Mouse (Mus musculus) limb, embryonic 12.5 days (tissue): ENCODE measurements around the gene Fam199x. TPM values are rescaled to one million over a fixed set of nuclear protein-coding genes. Genes with fewer than 3 reads are reported as not detected.
A peak's percentile ranks its signal among the peaks of the same experiment; 100 is the strongest.

Experiments
- ATAC-seq: fragments of 200-750 bp; cut with Nextera tagmentation; 2 replicates; pipeline ENCODE4 v1.8.0; 2017; ENCODE audit warnings: low read depth, moderate TSS enrichment; ENCODE audit not compliant: insufficient number of reproducible peaks, insufficient read depth, low FRiP score, low TSS enrichment
- H3K27ac ChIP-seq: fragments of 300-500 bp; sonication (generic); 2 replicates; pipeline ENCODE4 v1.5.1; 2016; ENCODE audit warnings: mild to moderate bottlenecking, moderate library complexity
- H3K27me3 ChIP-seq: fragments of 300-500 bp; sonication (generic); 2 replicates; pipeline ENCODE4 v1.6.1; 2016; ENCODE audit warnings: mild to moderate bottlenecking, moderate library complexity
- H3K36me3 ChIP-seq: fragments of 300-500 bp; sonication (generic); 2 replicates; pipeline ENCODE4 v1.6.1; 2016; ENCODE audit warnings: mild to moderate bottlenecking, moderate library complexity
- H3K4me1 ChIP-seq: fragments of 300-500 bp; sonication (generic); replicated peaks from 2 replicates; pipeline ENCODE4 v1.6.1; 2016
- H3K4me2 ChIP-seq: fragments of 300-500 bp; sonication (generic); 2 replicates; pipeline ENCODE4 v1.6.1; 2016; ENCODE audit warnings: mild to moderate bottlenecking, moderate library complexity
- H3K4me3 ChIP-seq: fragments of 300-500 bp; sonication (generic); replicated peaks from 2 replicates; pipeline ENCODE4 v1.5.1; 2016; ENCODE audit warnings: mild to moderate bottlenecking
- H3K9ac ChIP-seq: fragments of 300-500 bp; sonication (generic); replicated peaks from 2 replicates; pipeline ENCODE4 v1.6.1; 2016; ENCODE audit warnings: mild to moderate bottlenecking, moderate library complexity
- H3K9me3 ChIP-seq: fragments of 300-500 bp; sonication (generic); 2 replicates; pipeline ENCODE4 v1.6.1; 2016; ENCODE audit warnings: mild to moderate bottlenecking, moderate library complexity
- WGBS: fragments of 180-500 bp; shearing (Covaris S2); methylation state at CpG from one replicate; pipeline ENCODE4 v1.1.7; 2016; 5-methylcytosine and 5-hydroxymethylcytosine counted together
- polyA plus RNA-seq: library from polyadenylated mRNA; unstranded; fragments of >200 nt; fragmentation: Nextera tagmentation; extraction: Ambion mirVana; gene quantifications from 2 replicates; pipeline ENCODE4 v1.2.1, GENCODE M21; 2016

Fam199x gene
- polyA plus RNA-seq: 15.0 and 15.6 TPM in 2 replicates

GRCm38 (mm10) chrX:137049425-137050225 lies at the start of gene Fam199x:
Gene Fam199x (plus strand): TSS chrX:137049594.
- H3K27me3 ChIP-seq: peaks cover 23% of the 10 kb centered on the region
- H3K4me3 ChIP-seq: peak within 1 kb of the TSS; percentile 63
- peak within 1 kb of the TSS; percentile 63 for H3K9ac ChIP-seq
- no peaks in the 10 kb centered on the region for H3K9me3 ChIP-seq
- ATAC-seq: peak; percentile 90
- peak within 1 kb of the TSS; percentile 45; the same call in 1 of the 2 replicates for H3K27ac ChIP-seq
- H3K4me1 ChIP-seq: peaks cover 2% of the 10 kb centered on the region; the same call in 1 of the 2 replicates
- 8% methylated on average over 39 of the region's 62 CpGs for WGBS
- peak within 1 kb of the TSS; percentile 57 for H3K4me2 ChIP-seq
- no peaks in the 10 kb centered on the region for H3K36me3 ChIP-seq

GRCm38 (mm10) chrX:137015099-137015709 lies 34.2 kb upstream of the Fam199x start:
- Histone ChIP-seq H3K4me3 (no peak overlapping the region), H3K9me3 (no peaks in the 10 kb centered on the region), H3K36me3 (peaks cover 3% of the 10 kb centered on the region; the same call in 1 of the 2 replicates), H3K9ac (no peak overlapping the region), H3K4me1 (no peaks in the 10 kb centered on the region), H3K27ac (no peak overlapping the region), H3K4me2 (no peak overlapping the region), H3K27me3 (no peaks in the 10 kb centered on the region)
- no peak for ATAC-seq
- WGBS: 51% methylated on average over 6 of the region's 6 CpGs

GRCm38 (mm10) chrX:137017668-137018067 lies 31.7 kb upstream of the Fam199x start:
- Histone ChIP-seq H3K4me2 (no peak overlapping the region), H3K9me3 (no peaks in the 10 kb centered on the region), H3K36me3 (no peaks in the 10 kb centered on the region), H3K27me3 (no peaks in the 10 kb centered on the region), H3K9ac (no peak overlapping the region), H3K27ac (no peak overlapping the region), H3K4me3 (no peak overlapping the region), H3K4me1 (no peaks in the 10 kb centered on the region)
- 31% methylated on average over 1 of the region's 1 CpGs for WGBS
- ATAC-seq: no peak

GRCm38 (mm10) chrX:137019310-137019709 lies 30.1 kb upstream of the Fam199x start:
- WGBS: 15% methylated on average over 1 of the region's 1 CpGs
- no peak overlapping the region for H3K9ac ChIP-seq
- H3K36me3 ChIP-seq: no peaks in the 10 kb centered on the region
- H3K27ac ChIP-seq: no peak overlapping the region
- no peak for ATAC-seq
- H3K4me3 ChIP-seq: no peak overlapping the region
- H3K9me3 ChIP-seq: no peaks in the 10 kb centered on the region
- no peak overlapping the region for H3K4me2 ChIP-seq
- H3K4me1 ChIP-seq: no peaks in the 10 kb centered on the region
- H3K27me3 ChIP-seq: no peaks in the 10 kb centered on the region

GRCm38 (mm10) chrX:137030916-137031315 lies 18.5 kb upstream of the Fam199x start:
- no peak overlapping the region for H3K9ac ChIP-seq
- H3K36me3 ChIP-seq: no peaks in the 10 kb centered on the region; the same call in 1 of the 2 replicates
- no peak overlapping the region for H3K4me2 ChIP-seq
- no peak overlapping the region for H3K4me3 ChIP-seq
- no peaks in the 10 kb centered on the region for H3K9me3 ChIP-seq
- H3K4me1 ChIP-seq: no peaks in the 10 kb centered on the region
- no peak for ATAC-seq
- peaks cover 10% of the 10 kb centered on the region; the same call in 1 of the 2 replicates for H3K27me3 ChIP-seq
- no peak overlapping the region for H3K27ac ChIP-seq
- 93% methylated on average over 8 of the region's 8 CpGs for whole genome bisulfite sequencing

GRCm38 (mm10) chrX:137031726-137032125 lies 17.7 kb upstream of the Fam199x start:
- Histone ChIP-seq H3K27ac (no peak overlapping the region), H3K4me2 (no peak overlapping the region), H3K27me3 (peaks cover 10% of the 10 kb centered on the region; the same call in 1 of the 2 replicates), H3K36me3 (no peaks in the 10 kb centered on the region; the same call in 1 of the 2 replicates), H3K9ac (no peak overlapping the region), H3K9me3 (no peaks in the 10 kb centered on the region), H3K4me3 (no peak overlapping the region), H3K4me1 (no peaks in the 10 kb centered on the region)
- ATAC-seq: no peak
- WGBS: 86% methylated on average over 5 of the region's 5 CpGs

GRCm38 (mm10) chrX:137034322-137034721 lies 15.1 kb upstream of the Fam199x start:
- Histone ChIP-seq H3K4me1 (no peaks in the 10 kb centered on the region; the same call in 1 of the 2 replicates), H3K4me3 (no peak overlapping the region), H3K9me3 (no peaks in the 10 kb centered on the region), H3K27ac (no peak overlapping the region), H3K4me2 (no peak overlapping the region), H3K27me3 (peaks cover 3% of the 10 kb centered on the region; the same call in 1 of the 2 replicates), H3K36me3 (no peaks in the 10 kb centered on the region; the same call in 1 of the 2 replicates), H3K9ac (no peak overlapping the region)
- ATAC-seq: no peak
- 61% methylated on average over 4 of the region's 4 CpGs for WGBS

GRCm38 (mm10) chrX:137037470-137037999 lies 11.9 kb upstream of the Fam199x start:
- Histone ChIP-seq H3K4me2 (peak overlapping the region; percentile 61), H3K4me1 (no peaks in the 10 kb centered on the region; the same call in 1 of the 2 replicates), H3K36me3 (no peaks in the 10 kb centered on the region), H3K4me3 (peak overlapping the region; percentile 50), H3K27me3 (no peaks in the 10 kb centered on the region; the same call in 1 of the 2 replicates), H3K27ac (no peak overlapping the region), H3K9ac (peak overlapping the region; percentile 45), H3K9me3 (no peaks in the 10 kb centered on the region)
- ATAC-seq: no peak
- WGBS: 18% methylated on average over 12 of the region's 12 CpGs

GRCm38 (mm10) chrX:137038000-137038483 lies 11.4 kb upstream of the Fam199x start, which contains the start of gene Slc25a53:
Gene Slc25a53 (minus strand): TSS chrX:137038302.
- peak within 1 kb of the TSS; percentile 69 for H3K27ac ChIP-seq
- H3K36me3 ChIP-seq: no peaks in the 10 kb centered on the region
- peak within 1 kb of the TSS; percentile 50 for H3K4me3 ChIP-seq
- peak; percentile 90 for ATAC-seq
- H3K9me3 ChIP-seq: no peaks in the 10 kb centered on the region
- H3K27me3 ChIP-seq: no peaks in the 10 kb centered on the region; the same call in 1 of the 2 replicates
- 20% methylated on average over 31 of the region's 31 CpGs for whole genome bisulfite sequencing
- peak within 1 kb of the TSS; percentile 61 for H3K4me2 ChIP-seq
- peak within 1 kb of the TSS; percentile 45 for H3K9ac ChIP-seq
- no peaks in the 10 kb centered on the region; the same call in 1 of the 2 replicates for H3K4me1 ChIP-seq

- 36% methylated on average over 7 of the region's 7 CpGs for WGBS
- H3K27ac ChIP-seq: no peak overlapping the region
- H3K27me3 ChIP-seq: no peaks in the 10 kb centered on the region; the same call in 1 of the 2 replicates
- peak overlapping the region; percentile 50 for H3K4me3 ChIP-seq
- H3K36me3 ChIP-seq: no peaks in the 10 kb centered on the region
- no peaks in the 10 kb centered on the region; the same call in 1 of the 2 replicates for H3K4me1 ChIP-seq
- no peaks in the 10 kb centered on the region for H3K9me3 ChIP-seq
- H3K9ac ChIP-seq: no peak overlapping the region
- no peak; the same call in 1 of the 2 replicates for ATAC-seq
- peak overlapping the region; percentile 42 for H3K4me2 ChIP-seq
Observed at GRCm38 (mm10) chrX:137038502-137038901, 10.9 kb upstream of the Fam199x start.

GRCm38 (mm10) chrX:137049060-137049424 lies 352 bp upstream of the Fam199x start:
- ATAC-seq: peak; percentile 63
- Histone ChIP-seq H3K36me3 (no peaks in the 10 kb centered on the region), H3K4me2 (peak overlapping the region; percentile 57), H3K9ac (peak overlapping the region; percentile 63), H3K27ac (no peak overlapping the region), H3K9me3 (no peaks in the 10 kb centered on the region), H3K4me3 (peak overlapping the region; percentile 63), H3K4me1 (peaks cover 2% of the 10 kb centered on the region; the same call in 1 of the 2 replicates), H3K27me3 (peaks cover 23% of the 10 kb centered on the region)
- WGBS: 20% methylated on average over 8 of the region's 11 CpGs
